Mouse (Mus musculus) liver, embryonic 13.5 days (tissue): ENCODE measurements at regions not wholly inside any gene's neighbourhood (a gene's known extent, or its start where the extent isn't known, plus 50 kb on each side); places are given as distances from the start of the nearest gene placed in this dataset.

ENCODE experiments used
- ATAC-seq: fragments of 200-750 bp; cut with Nextera tagmentation; 2 replicates; pipeline ENCODE4 v1.8.0; 2017; ENCODE audit warnings: low read depth, mild to moderate bottlenecking, moderate number of reproducible peaks, moderate library complexity
- DNase-seq: peaks from one replicate; pipeline ENCODE4 v3.0.0; 2022
- H3K27ac ChIP-seq: fragments of 300-500 bp; sonication (generic); 2 replicates; pipeline ENCODE4 v1.5.1; 2015; ENCODE audit warnings: moderate library complexity, mild to moderate bottlenecking, inconsistent platforms
- H3K27me3 ChIP-seq: fragments of 300-500 bp; sonication (generic); 2 replicates; pipeline ENCODE4 v1.6.1; 2015; ENCODE audit warnings: mild to moderate bottlenecking, inconsistent platforms
- H3K36me3 ChIP-seq: fragments of 300-500 bp; sonication (generic); 2 replicates; pipeline ENCODE4 v1.6.1; 2015; ENCODE audit warnings: mild to moderate bottlenecking, inconsistent platforms
- H3K4me1 ChIP-seq: fragments of 300-500 bp; sonication (generic); replicated peaks from 2 replicates; pipeline ENCODE4 v1.6.1; 2015; ENCODE audit warnings: inconsistent platforms
- H3K4me2 ChIP-seq: fragments of 300-500 bp; sonication (generic); 2 replicates; pipeline ENCODE4 v1.6.1; 2015; ENCODE audit warnings: inconsistent platforms, mild to moderate bottlenecking, moderate library complexity
- H3K4me3 ChIP-seq: fragments of 300-500 bp; sonication (generic); replicated peaks from 2 replicates; pipeline ENCODE4 v1.5.1; 2015; ENCODE audit warnings: mild to moderate bottlenecking, inconsistent platforms
- H3K9ac ChIP-seq: fragments of 300-500 bp; sonication (generic); 2 replicates; pipeline ENCODE4 v1.6.1; 2015; ENCODE audit warnings: mild to moderate bottlenecking, inconsistent platforms
- H3K9me3 ChIP-seq: fragments of 300-500 bp; sonication (generic); replicated peaks from 2 replicates; pipeline ENCODE4 v1.6.1; 2016; ENCODE audit warnings: inconsistent platforms
- WGBS: fragments of 180-500 bp; shearing (Covaris S2); methylation state at CpG from one replicate; pipeline ENCODE4 v1.1.7; 2015; ENCODE audit not compliant: insufficient replicate concordance; 5-methylcytosine and 5-hydroxymethylcytosine counted together

DNA sequence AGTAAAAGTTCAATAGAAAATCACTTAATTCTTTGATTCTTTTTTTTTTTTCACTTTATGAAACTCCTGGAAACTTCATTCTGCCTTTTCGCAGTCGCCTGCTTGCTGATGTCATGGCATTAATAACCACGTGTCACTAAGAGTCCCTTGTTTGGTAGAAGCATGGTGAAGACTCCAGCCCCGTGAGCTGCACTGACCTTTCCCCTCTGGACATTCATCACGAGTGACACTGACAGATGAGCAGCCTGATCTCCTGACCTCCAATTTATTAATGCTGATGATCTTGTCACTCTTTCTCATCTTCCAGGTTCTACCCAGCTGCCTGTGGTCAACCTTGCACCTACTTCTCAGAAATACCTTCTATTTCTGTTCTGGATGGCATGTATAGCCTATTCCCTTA lies 867.1 kb upstream of the Slit2 start:
- no peaks in the 10 kb centered on the region for H3K27me3 ChIP-seq
- H3K36me3 ChIP-seq, result no peaks in the 10 kb centered on the region
- H3K9me3 ChIP-seq, result no peaks in the 10 kb centered on the region
- H3K9ac ChIP-seq, result no peak overlapping the region
- H3K4me1 ChIP-seq, result no peaks in the 10 kb centered on the region
- ATAC-seq, result no peak
- DNase-seq, result no peak
- H3K4me2 ChIP-seq, result no peak overlapping the region
- no peak overlapping the region for H3K4me3 ChIP-seq
- 64% methylated on average over 5 of the region's 5 CpGs for WGBS
- H3K27ac ChIP-seq, result no peak overlapping the region

- Histone ChIP-seq H3K4me1 (no peaks in the 10 kb centered on the region), H3K27me3 (no peaks in the 10 kb centered on the region), H3K4me2 (no peak overlapping the region), H3K36me3 (no peaks in the 10 kb centered on the region), H3K4me3 (no peak overlapping the region), H3K9ac (no peak overlapping the region), H3K27ac (no peak overlapping the region), H3K9me3 (no peaks in the 10 kb centered on the region)
- DNase-seq (no peak), ATAC-seq (no peak)
Measured at GRCm38 (mm10) chr5:47095703-47096102, 887.2 kb upstream of the Slit2 start.

DNA sequence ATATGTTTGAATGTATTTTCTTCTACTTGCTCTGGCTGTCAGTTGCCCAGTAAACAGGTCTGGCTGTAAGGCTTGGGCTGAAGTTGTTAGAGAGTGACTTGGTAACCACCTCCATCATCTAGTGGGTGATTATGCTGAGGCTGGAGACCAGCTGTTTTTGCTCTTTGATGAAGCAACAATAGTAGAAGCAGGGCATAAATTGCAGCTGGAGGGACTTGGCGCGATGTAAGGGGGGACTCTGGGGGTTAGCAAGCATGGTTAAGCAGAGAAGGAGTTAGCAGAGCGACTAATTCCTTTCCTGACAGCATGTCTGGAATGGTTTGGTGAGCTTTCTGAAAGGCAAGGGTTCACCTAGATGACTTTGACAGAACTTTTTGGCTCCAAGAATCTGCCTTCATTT lies 930.0 kb upstream of the Slit2 start:
- no peaks in the 10 kb centered on the region for H3K27me3 ChIP-seq
- no peak overlapping the region for H3K9ac ChIP-seq
- no peak overlapping the region for H3K27ac ChIP-seq
- H3K9me3 ChIP-seq, result no peaks in the 10 kb centered on the region
- H3K4me3 ChIP-seq, result no peak overlapping the region
- H3K4me2 ChIP-seq, result no peak overlapping the region
- no peaks in the 10 kb centered on the region for H3K4me1 ChIP-seq
- no peak for DNase-seq
- H3K36me3 ChIP-seq, result no peaks in the 10 kb centered on the region
- no peak for ATAC-seq
- 55% methylated on average over 3 of the region's 3 CpGs for WGBS

DNA sequence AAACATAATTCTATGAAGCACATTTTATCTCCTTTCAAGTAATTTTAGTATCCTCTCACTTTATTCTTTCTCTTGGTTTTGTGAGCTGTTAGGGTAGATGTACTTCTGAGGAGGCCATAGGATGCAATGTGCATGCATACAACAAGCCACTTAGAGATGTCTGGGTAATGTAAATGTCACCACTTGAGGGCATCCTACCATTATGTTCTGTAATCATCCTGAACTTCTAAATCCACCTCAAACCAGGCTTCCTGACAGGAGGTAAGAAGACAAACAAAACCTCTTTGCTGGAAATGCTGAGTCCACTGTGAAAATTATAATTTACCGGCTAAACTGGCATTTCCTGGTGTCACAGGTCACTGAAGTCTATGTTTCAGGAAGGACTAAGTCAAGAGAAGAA lies 946.2 kb upstream of the Slit2 start:
- Histone ChIP-seq H3K9ac (no peak overlapping the region), H3K4me1 (no peaks in the 10 kb centered on the region), H3K9me3 (no peaks in the 10 kb centered on the region), H3K36me3 (no peaks in the 10 kb centered on the region), H3K27ac (no peak overlapping the region), H3K27me3 (no peaks in the 10 kb centered on the region), H3K4me3 (no peak overlapping the region), H3K4me2 (no peak overlapping the region)
- no peak for DNase-seq
- WGBS, result 21% methylated on average over 1 of the region's 1 CpGs
- ATAC-seq, result no peak

DNA sequence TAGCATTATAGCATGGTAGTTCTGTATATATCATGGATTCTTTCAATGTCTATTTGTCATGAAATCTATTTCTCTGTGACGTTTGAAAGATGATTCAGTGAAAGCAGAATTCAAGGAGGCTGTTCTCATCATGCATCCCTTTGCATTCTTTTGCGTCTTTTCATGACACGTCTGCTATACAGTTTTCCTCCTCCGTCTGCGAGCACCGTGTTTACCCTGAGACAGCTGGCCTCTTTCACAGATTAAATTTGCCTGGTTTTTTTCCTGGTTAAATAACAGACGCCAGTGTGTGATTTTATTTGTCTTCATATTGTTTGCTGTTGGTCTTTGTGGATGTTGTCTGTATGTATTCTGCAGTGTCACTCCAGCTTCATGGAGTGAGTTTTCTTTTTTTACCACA lies 948.9 kb upstream of the Slit2 start:
- 67% methylated on average over 7 of the region's 7 CpGs for WGBS
- no peak overlapping the region for H3K27ac ChIP-seq
- H3K9me3 ChIP-seq, result no peaks in the 10 kb centered on the region
- no peaks in the 10 kb centered on the region for H3K4me1 ChIP-seq
- H3K4me2 ChIP-seq, result no peak overlapping the region
- ATAC-seq (no peak), DNase-seq (no peak)
- no peak overlapping the region for H3K4me3 ChIP-seq
- no peaks in the 10 kb centered on the region for H3K36me3 ChIP-seq
- no peaks in the 10 kb centered on the region for H3K27me3 ChIP-seq
- H3K9ac ChIP-seq, result no peak overlapping the region

- ATAC-seq, result no peak
- no peak for DNase-seq
- H3K27ac ChIP-seq, result no peak overlapping the region
- no peak overlapping the region for H3K4me3 ChIP-seq
- H3K27me3 ChIP-seq, result no peaks in the 10 kb centered on the region
- no peak overlapping the region for H3K4me2 ChIP-seq
- H3K36me3 ChIP-seq, result no peaks in the 10 kb centered on the region
- no peaks in the 10 kb centered on the region for H3K9me3 ChIP-seq
- H3K4me1 ChIP-seq, result no peaks in the 10 kb centered on the region
- no peak overlapping the region for H3K9ac ChIP-seq
Measured at GRCm38 (mm10) chr5:47014351-47014750, 968.6 kb upstream of the Slit2 start.

DNA sequence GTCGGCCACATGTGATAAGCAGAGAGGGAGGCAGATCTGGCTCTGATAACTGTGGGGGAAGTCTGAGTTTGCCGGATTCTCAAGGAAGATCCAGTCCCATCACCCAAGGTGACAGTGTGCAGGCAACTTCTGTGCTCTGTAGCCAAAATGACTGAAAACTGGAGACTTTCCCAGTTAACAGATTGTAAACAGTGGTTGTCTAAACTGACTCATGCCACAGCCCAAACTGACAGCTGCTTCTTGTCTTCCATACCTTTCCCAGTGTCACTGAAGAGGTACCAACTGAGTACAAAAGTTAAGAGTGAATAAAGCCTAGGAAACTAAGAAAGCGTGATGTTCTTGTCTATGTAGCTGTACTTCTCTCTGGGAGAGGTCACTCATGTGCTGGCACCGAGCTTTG lies 990.4 kb upstream of the Slit2 start:
- H3K9me3 ChIP-seq, result no peaks in the 10 kb centered on the region
- no peaks in the 10 kb centered on the region for H3K4me1 ChIP-seq
- no peak overlapping the region for H3K4me3 ChIP-seq
- H3K27ac ChIP-seq, result no peak overlapping the region
- H3K4me2 ChIP-seq, result no peak overlapping the region
- DNase-seq (no peak), ATAC-seq (no peak)
- no peaks in the 10 kb centered on the region for H3K36me3 ChIP-seq
- H3K9ac ChIP-seq, result no peak overlapping the region
- WGBS, result 40% methylated on average over 4 of the region's 4 CpGs
- H3K27me3 ChIP-seq, result no peaks in the 10 kb centered on the region

DNA sequence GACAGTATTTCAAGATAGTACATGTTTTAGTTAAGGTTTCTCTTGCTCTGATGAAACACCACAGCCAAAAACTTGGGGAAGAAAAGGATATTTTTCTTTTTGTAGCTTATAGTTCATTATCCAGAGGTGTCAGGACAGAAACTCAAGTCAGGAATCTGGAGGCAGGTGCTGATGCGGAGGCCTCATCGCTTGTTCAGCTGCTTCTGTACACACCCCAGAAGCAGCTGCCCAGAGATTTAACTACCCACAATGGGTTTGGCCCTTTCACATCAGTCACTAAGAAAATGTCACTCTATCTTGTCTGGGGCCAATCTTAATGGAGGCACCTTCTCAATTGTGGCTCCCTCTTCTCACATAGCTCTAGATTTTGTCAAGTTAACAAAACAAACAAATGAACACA lies 996.4 kb upstream of the Slit2 start:
- Histone ChIP-seq H3K4me2 (no peak overlapping the region), H3K36me3 (no peaks in the 10 kb centered on the region), H3K9ac (no peak overlapping the region), H3K9me3 (no peaks in the 10 kb centered on the region), H3K27me3 (no peaks in the 10 kb centered on the region), H3K4me3 (no peak overlapping the region), H3K27ac (no peak overlapping the region), H3K4me1 (no peaks in the 10 kb centered on the region)
- ATAC-seq (no peak), DNase-seq (no peak)
- 72% methylated on average over 2 of the region's 2 CpGs for WGBS

DNA sequence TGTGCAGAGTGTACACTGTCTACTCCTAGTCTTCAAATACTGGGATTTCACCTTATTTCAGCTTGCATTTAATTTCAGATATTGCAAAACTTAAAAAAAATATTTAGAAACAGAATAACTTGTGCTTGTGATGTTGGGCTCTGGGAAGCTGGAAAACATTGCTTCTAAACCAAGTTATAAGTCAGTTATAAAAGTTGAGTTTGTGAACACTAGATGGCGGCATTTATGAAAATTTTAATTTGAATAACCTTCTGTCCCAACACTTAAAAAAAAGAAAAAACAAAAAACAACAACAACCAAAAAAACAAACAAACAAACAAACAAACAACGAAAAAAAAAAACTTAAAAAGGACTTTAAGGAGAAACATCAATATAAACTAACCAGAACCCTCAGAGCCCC lies 1002.6 kb upstream of the Slit2 start:
- WGBS, result 51% methylated on average over 2 of the region's 2 CpGs

GRCm38 (mm10) chr5:46968870-46969436 lies 1014.0 kb upstream of the Slit2 start:
- no peak overlapping the region for H3K4me2 ChIP-seq
- no peak for ATAC-seq
- no peak overlapping the region for H3K9ac ChIP-seq
- H3K27me3 ChIP-seq, result no peaks in the 10 kb centered on the region
- H3K4me1 ChIP-seq, result no peaks in the 10 kb centered on the region
- WGBS, result 70% methylated on average over 5 of the region's 5 CpGs
- no peaks in the 10 kb centered on the region for H3K9me3 ChIP-seq
- DNase-seq, result no peak
- no peak overlapping the region for H3K27ac ChIP-seq
- H3K36me3 ChIP-seq, result no peaks in the 10 kb centered on the region
- no peak overlapping the region for H3K4me3 ChIP-seq

More for the DNA sequence above, 1002.6 kb upstream of the Slit2 start:
- DNase-seq (no peak), ATAC-seq (no peak)
- Histone ChIP-seq H3K27me3 (no peaks in the 10 kb centered on the region), H3K9me3 (no peaks in the 10 kb centered on the region), H3K4me1 (no peaks in the 10 kb centered on the region), H3K4me2 (no peak overlapping the region), H3K4me3 (no peak overlapping the region), H3K27ac (no peak overlapping the region), H3K36me3 (no peaks in the 10 kb centered on the region), H3K9ac (no peak overlapping the region)

DNA sequence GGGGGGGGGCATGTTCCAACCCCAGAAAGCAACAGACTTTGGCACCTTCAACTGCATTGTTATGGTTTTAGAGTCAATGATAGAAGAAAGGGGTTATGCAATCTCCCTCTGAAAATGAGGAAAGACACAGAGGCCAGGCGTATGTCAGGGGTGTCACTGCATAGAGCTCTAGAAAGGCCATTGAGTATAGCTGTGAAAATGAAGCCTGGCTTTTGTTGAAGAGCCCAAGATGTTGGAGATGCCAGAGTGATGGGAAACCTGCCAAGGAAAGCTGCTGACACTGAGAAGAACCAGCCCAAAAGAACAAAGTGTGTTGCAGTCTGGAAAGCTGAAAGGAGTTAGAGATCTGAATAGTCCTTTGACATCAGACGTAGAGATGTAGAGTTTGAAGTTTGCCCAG lies 1022.2 kb upstream of the Slit2 start:
- H3K4me2 ChIP-seq, result no peak overlapping the region
- no peak overlapping the region for H3K4me3 ChIP-seq
- H3K27ac ChIP-seq, result no peak overlapping the region
- DNase-seq, result no peak
- no peaks in the 10 kb centered on the region for H3K4me1 ChIP-seq
- no peaks in the 10 kb centered on the region for H3K36me3 ChIP-seq
- 52% methylated on average over 2 of the region's 2 CpGs for WGBS
- H3K27me3 ChIP-seq, result no peaks in the 10 kb centered on the region
- no peak for ATAC-seq
- H3K9me3 ChIP-seq, result no peaks in the 10 kb centered on the region
- H3K9ac ChIP-seq, result no peak overlapping the region

GRCm38 (mm10) chr5:46926324-46926723 lies 1056.6 kb upstream of the Slit2 start:
- Histone ChIP-seq H3K4me1 (no peaks in the 10 kb centered on the region), H3K4me2 (no peak overlapping the region), H3K4me3 (no peak overlapping the region), H3K27me3 (no peaks in the 10 kb centered on the region), H3K36me3 (no peaks in the 10 kb centered on the region), H3K9ac (no peak overlapping the region), H3K27ac (no peak overlapping the region), H3K9me3 (no peaks in the 10 kb centered on the region)
- ATAC-seq (no peak), DNase-seq (no peak)
- WGBS, result 63% methylated on average over 7 of the region's 7 CpGs

- DNase-seq, result no peak
- H3K4me2 ChIP-seq, result no peak overlapping the region
- ATAC-seq, result no peak; the same call in 1 of the 2 replicates
- no peaks in the 10 kb centered on the region for H3K27me3 ChIP-seq
- no peaks in the 10 kb centered on the region for H3K4me1 ChIP-seq
- no peak overlapping the region for H3K9ac ChIP-seq
- H3K9me3 ChIP-seq, result no peaks in the 10 kb centered on the region
- H3K4me3 ChIP-seq, result no peak overlapping the region
- no peak overlapping the region for H3K27ac ChIP-seq
- H3K36me3 ChIP-seq, result no peaks in the 10 kb centered on the region
- 63% methylated on average over 2 of the region's 2 CpGs for WGBS
Measured at GRCm38 (mm10) chr5:46901909-46902308, 1044.5 kb upstream of the Lcorl start.
